Mouse (Mus musculus) ovary, postnatal 36 days (tissue): Measurements from ENCODE around the gene Anapc5.

ENCODE experiments used
- DNase-seq: peaks from one replicate; pipeline ENCODE4 v3.0.0; 2022; ENCODE audit warnings: low spot score, mixed read lengths

The Anapc5 gene

DNA sequence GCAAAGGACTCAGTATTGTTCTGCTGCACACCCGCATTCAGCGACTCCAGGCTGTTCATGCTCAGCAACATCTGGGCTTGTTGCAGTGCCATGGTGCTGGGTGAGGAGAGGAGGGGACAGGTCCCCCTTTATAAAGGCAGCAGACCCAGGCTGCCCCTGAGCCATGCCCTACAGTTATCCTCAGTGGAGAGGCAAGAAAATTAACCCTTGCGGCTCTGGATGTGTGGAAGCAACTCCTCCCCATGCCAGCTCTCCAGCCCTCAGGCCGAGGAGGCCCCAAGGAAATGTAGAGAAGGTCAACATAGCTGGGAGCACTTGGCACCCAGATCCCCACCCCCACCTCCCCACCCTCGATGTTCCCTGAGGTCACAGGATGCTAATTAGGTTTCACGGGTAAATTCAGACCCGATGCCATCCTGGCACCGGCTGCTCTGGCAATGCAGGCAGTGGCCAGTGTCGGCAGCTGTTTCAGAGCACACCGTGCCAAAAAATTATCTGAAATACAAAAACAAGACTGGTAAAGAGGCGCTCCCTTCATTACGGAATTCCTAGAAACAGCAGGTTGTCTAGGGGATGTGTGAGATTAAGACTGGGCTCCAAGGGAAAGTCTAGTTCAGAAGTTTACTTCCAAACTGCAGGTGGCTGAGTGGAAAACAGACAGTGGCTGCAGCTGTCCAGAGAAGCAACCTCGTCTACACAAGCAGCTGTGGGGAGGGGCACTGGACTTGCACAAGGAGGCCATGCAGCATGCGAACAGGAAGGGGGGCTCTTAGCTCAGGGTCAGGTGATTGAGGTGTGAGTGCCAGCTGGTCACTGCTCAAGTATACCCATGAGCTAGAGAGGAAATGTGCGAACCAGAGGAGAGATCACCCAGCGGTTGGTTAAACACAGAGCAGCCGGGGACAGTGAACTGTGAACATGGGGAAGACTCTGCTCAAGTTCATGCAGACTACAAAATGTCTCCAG, 21.5 kb downstream of the Anapc5 start:
- DNase-seq = peak; percentile 24

DNA sequence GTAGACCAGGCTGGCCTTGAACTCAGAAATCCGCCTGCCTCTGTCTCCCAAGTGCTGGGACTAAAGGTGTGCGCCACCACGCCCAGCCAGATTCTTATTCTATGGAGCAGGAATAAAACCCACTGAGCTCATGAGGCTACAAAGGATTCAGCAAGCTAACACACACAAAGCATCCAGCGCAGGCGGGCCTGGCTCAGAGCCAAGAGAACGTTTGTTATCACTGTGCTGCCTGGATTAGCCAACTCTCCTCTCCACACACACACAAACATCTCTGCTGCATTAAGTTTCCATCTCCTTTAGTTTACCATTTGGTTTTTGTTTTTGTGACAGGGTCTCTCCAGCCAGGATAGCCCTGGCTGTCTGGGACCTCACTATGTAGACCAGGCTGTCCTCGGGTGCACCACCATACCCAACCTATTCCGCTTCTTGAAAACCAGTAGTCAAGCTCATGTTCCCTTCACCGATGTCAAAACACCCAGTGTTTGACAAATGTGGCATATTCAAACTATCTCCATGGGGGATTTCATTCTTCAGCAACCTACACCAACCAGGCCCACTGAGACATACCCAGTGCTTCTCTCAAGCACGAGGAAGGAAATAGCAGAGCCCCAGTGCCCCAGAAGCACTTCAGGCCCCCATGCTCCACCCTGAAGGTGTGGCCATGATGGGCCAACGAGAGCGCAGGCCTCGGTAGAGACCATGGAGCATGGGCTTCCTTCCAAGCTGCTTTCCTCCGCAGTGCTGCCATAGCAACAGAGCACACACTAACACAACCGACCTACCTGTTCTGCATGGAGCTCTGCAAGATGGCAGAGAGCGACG, 22.4 kb downstream of the Anapc5 start:
- peak; percentile 79 for DNase-seq

GRCm38 (mm10) chr5:122797866-122798265, 23.3 kb downstream of the Anapc5 start:
- DNase-seq = no peak

DNA sequence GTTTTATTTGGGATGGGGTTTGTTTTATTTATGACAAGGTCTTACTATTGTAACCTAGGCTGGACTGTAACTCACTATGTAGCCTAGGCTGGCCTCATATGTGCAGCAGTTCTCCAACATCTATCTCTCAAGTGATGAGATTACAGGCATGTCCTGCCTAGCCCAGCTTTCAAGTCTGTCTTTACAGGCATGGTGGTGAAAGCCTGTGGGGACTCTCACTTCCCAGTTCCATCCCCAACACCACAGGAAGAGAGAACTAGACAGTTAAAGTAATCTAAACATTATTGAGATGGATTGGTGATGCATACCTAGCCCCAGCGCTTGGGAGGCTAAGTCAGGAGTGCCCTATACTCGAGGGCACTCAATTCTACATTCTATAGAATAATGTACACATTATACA, 32.4 kb downstream of the Anapc5 start:
- no peak for DNase-seq

- no peak for DNase-seq
Measured at GRCm38 (mm10) chr5:122786035-122786819, 34.9 kb downstream of the Anapc5 start.

DNA sequence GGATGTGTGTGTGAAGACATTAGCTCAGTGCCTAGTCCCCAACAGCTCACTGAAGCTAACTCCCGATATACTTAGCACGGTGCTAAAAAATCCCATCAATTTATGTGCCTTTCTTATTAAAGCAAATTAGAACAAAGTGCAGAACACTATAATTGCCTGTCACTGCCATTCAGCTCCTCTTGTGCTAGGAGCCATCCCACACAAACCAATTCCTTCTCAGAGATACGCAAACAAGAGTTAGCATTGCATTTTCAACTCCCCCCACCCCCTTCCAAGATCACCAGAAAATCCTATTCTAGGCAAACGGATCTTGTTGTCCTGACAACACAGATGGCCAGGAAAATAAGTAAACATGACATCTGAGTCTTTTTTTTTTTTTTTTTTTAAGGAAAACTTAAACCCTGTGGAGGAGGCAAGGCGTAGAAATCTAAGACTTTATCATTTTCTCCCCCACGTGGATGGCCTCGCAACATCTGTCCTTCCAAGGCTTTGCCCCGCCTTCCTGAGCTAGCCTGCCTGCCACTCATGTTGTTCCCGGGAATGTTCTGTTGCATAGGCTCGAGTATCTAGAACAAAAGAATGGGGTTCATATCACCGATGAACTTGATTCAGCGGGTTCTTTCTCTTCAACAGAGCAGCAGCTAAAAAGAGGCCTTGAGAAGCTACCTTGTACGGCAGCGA, 37.3 kb downstream of the Anapc5 start:
- no peak for DNase-seq

DNA sequence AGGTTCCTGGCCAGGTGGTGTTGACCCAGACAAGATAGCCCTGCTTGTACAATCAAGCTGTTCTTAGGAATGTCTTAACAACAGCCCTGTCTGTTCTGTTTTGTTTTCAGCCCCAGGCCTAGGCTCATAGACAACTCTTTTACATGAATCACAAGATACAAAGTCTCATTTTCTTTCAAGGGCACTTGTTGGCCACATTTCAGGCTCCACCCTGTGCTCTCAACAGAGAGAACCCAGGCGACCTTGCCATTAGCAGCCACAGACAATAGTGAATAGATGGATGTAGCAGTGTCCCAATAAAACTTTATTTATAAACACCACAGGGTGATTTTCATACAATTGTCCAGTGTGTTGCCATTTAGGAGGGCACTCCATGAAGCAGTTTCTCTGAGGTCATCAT, 39.1 kb downstream of the Anapc5 start:
- no peak for DNase-seq

- DNase-seq = no peak
Measured at GRCm38 (mm10) chr5:122780791-122781432, 40.2 kb downstream of the Anapc5 start.

- peak; percentile 85 for DNase-seq
Measured at GRCm38 (mm10) chr5:122779277-122779834, 41.8 kb downstream of the Anapc5 start, which contains the start of gene Camkk2. Gene Camkk2, minus strand, starts transcription at chr5:122779409.

GRCm38 (mm10) chr5:122778231-122779226, 42.6 kb downstream of the Anapc5 start:
- DNase-seq = peak; percentile 48

DNA sequence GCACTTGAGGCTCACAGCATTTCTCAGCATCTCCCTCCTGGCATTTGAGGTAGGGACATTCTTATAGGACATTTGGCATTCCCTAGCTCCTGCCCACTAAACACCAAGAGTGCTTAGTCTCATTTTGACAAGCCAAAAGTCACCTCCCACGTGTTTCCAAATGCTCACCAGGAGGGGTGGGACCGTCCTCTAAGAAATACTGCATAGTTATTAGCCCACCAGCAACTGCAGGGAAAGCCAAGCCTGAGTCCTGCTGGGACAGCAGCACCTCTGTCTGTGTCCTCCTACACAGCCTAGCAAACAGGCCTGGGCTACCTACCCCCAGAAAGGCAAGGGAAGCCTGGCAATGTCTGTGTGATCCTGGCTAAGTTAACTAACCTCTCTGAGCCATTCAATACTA, 43.8 kb downstream of the Anapc5 start:
- DNase-seq = no peak

DNA sequence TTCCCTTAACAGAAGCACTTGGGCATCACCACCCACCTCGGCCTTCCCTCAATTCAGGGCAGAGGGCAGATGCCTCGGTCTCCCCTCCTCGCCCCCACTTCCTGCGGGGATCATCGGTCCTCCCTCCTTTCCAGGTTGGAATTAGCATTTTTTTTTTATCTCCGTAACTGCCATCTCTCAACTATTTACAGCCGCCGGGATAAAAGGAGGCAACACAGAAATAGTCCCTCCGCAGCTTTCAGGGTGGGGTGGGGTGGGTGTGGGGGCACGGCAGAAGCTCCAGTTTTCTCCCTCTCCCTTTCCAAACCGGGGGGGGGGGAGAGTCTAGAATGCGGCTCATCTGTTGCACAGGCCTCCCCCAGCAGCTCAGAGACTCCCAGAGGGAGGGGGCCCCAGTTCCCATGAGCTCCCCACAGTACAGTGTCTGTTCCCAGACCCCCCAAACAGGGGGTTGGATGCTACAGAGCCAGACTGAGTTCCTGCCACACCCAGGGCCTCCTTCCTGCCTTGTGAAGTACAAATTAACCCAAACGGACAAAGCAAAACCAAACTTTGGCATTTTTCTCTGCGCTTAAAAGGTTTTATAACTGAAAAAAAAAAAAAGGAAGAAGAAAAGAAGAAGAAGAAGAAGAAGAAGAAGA, 45.4 kb downstream of the Anapc5 start:
- no peak for DNase-seq

DNA sequence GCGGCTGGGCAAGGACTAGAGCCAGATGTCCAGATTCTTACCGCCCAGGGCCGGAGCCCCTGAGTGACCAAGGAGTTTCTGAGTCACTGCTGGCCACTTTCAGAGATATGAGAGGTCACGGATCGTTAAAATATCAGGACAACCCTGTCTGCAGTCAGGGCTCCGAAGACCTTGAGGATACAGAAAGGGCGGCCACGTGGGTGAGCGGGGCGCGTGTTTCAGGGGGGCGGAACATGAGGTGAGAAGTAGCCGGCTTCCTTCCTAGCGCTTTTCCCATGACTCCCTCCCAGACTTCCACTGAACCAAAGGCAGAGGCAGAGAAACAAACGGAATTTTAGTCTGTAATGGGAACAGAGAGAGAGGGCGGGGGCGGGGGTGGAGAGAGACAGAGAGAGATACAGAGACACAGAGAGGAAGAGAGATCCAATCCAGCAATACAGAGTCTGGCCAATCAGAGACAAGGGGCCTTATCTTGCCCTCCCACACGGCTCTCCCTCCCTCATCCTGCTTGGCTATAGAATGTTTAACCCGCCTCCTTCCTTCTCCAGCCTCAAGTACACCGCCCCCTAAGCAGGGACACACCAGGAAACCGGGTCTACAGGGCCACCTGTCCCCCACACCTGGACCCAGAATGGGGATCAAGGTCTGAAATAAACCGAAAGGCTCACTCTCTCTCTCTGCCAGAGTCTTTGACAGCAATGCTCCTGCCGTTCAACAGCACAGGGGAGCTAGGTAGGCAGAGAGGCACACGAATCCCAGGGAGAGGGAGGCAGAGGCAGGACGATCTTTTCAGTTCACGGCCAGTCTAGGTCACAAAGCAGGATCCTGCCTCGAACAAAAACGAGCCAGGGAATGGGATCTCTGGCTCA, 46.2 kb downstream of the Anapc5 start:
- DNase-seq = peak; percentile 42

DNA sequence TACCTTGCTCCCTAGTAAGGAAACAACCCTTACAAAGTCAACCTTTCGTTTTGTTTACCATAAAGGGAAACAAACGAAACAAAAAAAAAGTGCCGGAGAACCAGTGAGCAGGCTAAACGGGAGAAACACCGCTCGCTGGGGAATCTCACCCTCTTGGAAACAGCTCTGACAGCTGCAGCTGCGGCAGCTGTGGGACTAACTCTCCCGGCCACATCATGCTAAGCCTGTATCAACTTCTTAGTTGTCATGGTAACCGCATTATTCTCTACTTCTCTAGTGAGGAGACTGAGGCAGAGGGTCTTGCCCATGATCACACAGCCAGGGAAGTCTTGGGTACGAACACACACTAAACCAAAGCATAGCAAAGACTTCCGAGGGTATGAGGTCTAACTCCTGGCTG, 47.4 kb downstream of the Anapc5 start:
- DNase-seq = no peak

DNA sequence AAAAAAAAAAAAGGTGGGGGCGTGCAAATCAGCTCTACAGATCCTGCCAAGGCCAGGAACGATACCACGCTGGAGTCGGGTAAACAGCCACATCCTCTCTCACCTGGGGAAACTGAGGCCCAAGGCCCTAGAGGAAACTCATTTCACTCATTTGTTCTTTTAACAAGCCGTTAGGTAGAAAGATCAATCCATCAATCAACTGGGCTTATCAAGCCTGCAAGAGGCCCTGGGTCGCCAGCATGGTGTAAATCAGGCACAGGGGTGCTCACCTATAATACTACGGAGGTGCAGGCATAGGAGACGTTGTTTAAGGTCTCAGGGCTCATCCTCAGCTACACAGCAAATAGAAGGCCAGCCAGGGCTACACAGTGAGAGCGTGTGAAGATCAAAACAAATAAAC, 49.7 kb downstream of the Anapc5 start:
- DNase-seq = no peak

- peak; percentile 63 for DNase-seq
Measured at GRCm38 (mm10) chr5:122770806-122771261, 50.3 kb downstream of the Anapc5 start.

- peak; percentile 78 for DNase-seq
Measured at GRCm38 (mm10) chr5:122770304-122770703, 50.8 kb downstream of the Anapc5 start.

GRCm38 (mm10) chr5:122769101-122769568, 52.0 kb downstream of the Anapc5 start:
- DNase-seq = no peak
